Mouse (Mus musculus) thymus, adult 2 months (tissue): ENCODE data around the gene Mcu. TPM values are rescaled to one million over a fixed set of nuclear protein-coding genes. Genes with fewer than 3 reads are reported as not detected.

Experiments
- DNase-seq: peaks from one replicate; pipeline ENCODE4 v3.0.0; 2021
- H3K27ac ChIP-seq: fragments of 200-500 bp; 2 replicates; pipeline ENCODE4 v1.5.1; 2012; ENCODE audit warnings: low read length, control low read depth; ENCODE audit not compliant: control insufficient read depth, insufficient read depth
- H3K27me3 ChIP-seq: fragments of 200-500 bp; 2 replicates; pipeline ENCODE4 v1.6.1; 2012; ENCODE audit warnings: mild to moderate bottlenecking, low read length, moderate library complexity, mixed read lengths; ENCODE audit not compliant: control insufficient read depth, insufficient read depth
- H3K36me3 ChIP-seq: fragments of 200-500 bp; 2 replicates; pipeline ENCODE4 v1.6.1; 2012; ENCODE audit warnings: mild to moderate bottlenecking, low read length, moderate library complexity; ENCODE audit not compliant: control insufficient read depth, insufficient read depth
- H3K4me1 ChIP-seq: fragments of 200-500 bp; replicated peaks from 2 replicates; pipeline ENCODE4 v1.6.1; 2012; ENCODE audit warnings: low read length; ENCODE audit not compliant: control insufficient read depth, insufficient read depth
- H3K4me3 ChIP-seq: fragments of 200-500 bp; 2 replicates; pipeline ENCODE4 v1.5.1; 2012; ENCODE audit warnings: mild to moderate bottlenecking, low read length, control low read depth, moderate library complexity; ENCODE audit not compliant: control insufficient read depth, insufficient read depth
- CTCF ChIP-seq: fragments of 200-500 bp; IDR thresholded peaks from 2 replicates; pipeline ENCODE4 v1.5.1; 2012; ENCODE audit warnings: mild to moderate bottlenecking, control low read depth, low read length, moderate library complexity, borderline replicate concordance; ENCODE audit not compliant: control insufficient read depth, poor library complexity, insufficient read depth; ENCODE audit errors: extremely low read depth
- POLR2A ChIP-seq: fragments of 200-500 bp; IDR thresholded peaks from 2 replicates; pipeline ENCODE4 v1.6.1; 2012; ENCODE audit warnings: mild to moderate bottlenecking, low read length, control low read depth, moderate library complexity; ENCODE audit not compliant: control insufficient read depth, poor library complexity, insufficient read depth; ENCODE audit errors: extremely low read depth
- WGBS: fragments of 180-500 bp; shearing (Covaris S2); methylation state at CpG from one replicate; pipeline ENCODE4 v1.1.7; 2018; 5-methylcytosine and 5-hydroxymethylcytosine counted together
- polyA plus RNA-seq: library from polyadenylated mRNA; depleted of rRNA; stranded (reverse); fragments of >200 nt; gene quantifications from 2 replicates; pipeline ENCODE4 v1.2.3, GENCODE M21; 2012

Gene Mcu
- polyA plus RNA-seq, 1 experiment = 18.2 TPM

GRCm38 (mm10) chr10:59565995-59566410 is 50.5 kb downstream of the Mcu start:
- H3K27ac ChIP-seq = no peak overlapping the region
- no peak overlapping the region for H3K4me3 ChIP-seq
- TF ChIP-seq CTCF = no peak
- TF ChIP-seq POLR2A = no peak
- H3K27me3 ChIP-seq = no peaks in the 10 kb centered on the region
- H3K4me1 ChIP-seq = peaks cover 18% of the 10 kb centered on the region
- 98% methylated on average over 2 of the region's 2 CpGs for WGBS
- DNase-seq = no peak
- no peaks in the 10 kb centered on the region for H3K36me3 ChIP-seq

- H3K4me3 ChIP-seq = no peak overlapping the region
- peaks cover 12% of the 10 kb centered on the region for H3K4me1 ChIP-seq
- WGBS = 89% methylated on average over 5 of the region's 5 CpGs
- H3K27ac ChIP-seq = no peak overlapping the region
- TF ChIP-seq POLR2A (no peak), CTCF (no peak)
- no peaks in the 10 kb centered on the region for H3K36me3 ChIP-seq
- H3K27me3 ChIP-seq = no peaks in the 10 kb centered on the region
- DNase-seq = no peak
Measured at GRCm38 (mm10) chr10:59564551-59564950, 51.9 kb downstream of the Mcu start.

GRCm38 (mm10) chr10:59562511-59562910 is 54.0 kb downstream of the Mcu start:
- no peaks in the 10 kb centered on the region for H3K36me3 ChIP-seq
- H3K4me1 ChIP-seq = peaks cover 11% of the 10 kb centered on the region
- H3K4me3 ChIP-seq = no peak overlapping the region
- peak; percentile 25 for DNase-seq
- H3K27me3 ChIP-seq = no peaks in the 10 kb centered on the region
- 30% methylated on average over 4 of the region's 4 CpGs for WGBS
- H3K27ac ChIP-seq = no peak overlapping the region
- TF ChIP-seq CTCF (no peak), POLR2A (no peak)

- no peak for DNase-seq
- Histone ChIP-seq H3K4me3 (no peak overlapping the region), H3K4me1 (peaks cover 11% of the 10 kb centered on the region), H3K36me3 (no peaks in the 10 kb centered on the region), H3K27me3 (no peaks in the 10 kb centered on the region), H3K27ac (no peak overlapping the region)
- TF ChIP-seq POLR2A (no peak), CTCF (no peak)
- 98% methylated on average over 5 of the region's 5 CpGs for WGBS
Measured at GRCm38 (mm10) chr10:59560126-59560525, 56.4 kb downstream of the Mcu start.

DNA sequence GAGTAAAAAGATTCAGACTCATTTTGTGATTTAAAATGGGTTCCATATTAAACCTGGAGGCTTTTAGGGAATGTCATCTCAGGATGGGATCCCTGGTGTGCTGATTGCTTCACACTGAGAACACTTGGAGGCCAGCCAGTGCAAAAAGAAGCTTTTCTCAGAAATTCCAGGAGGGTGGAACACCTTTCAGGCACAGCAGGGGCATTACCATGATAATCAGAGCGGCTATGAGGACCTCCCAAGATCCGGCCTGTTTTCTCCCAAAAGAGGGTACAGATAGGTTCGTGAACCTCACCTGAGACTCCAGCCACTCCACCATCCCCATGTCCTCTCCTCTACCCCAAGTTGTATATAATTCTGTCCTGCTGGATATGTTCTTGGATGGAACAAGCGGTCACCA is 57.9 kb downstream of the Mcu start:
- 97% methylated on average over 4 of the region's 4 CpGs for WGBS
- no peaks in the 10 kb centered on the region for H3K36me3 ChIP-seq
- no peak for TF ChIP-seq CTCF
- TF ChIP-seq POLR2A = no peak
- DNase-seq = no peak
- H3K4me1 ChIP-seq = peaks cover 11% of the 10 kb centered on the region
- no peak overlapping the region for H3K27ac ChIP-seq
- no peak overlapping the region for H3K4me3 ChIP-seq
- H3K27me3 ChIP-seq = no peaks in the 10 kb centered on the region

DNA sequence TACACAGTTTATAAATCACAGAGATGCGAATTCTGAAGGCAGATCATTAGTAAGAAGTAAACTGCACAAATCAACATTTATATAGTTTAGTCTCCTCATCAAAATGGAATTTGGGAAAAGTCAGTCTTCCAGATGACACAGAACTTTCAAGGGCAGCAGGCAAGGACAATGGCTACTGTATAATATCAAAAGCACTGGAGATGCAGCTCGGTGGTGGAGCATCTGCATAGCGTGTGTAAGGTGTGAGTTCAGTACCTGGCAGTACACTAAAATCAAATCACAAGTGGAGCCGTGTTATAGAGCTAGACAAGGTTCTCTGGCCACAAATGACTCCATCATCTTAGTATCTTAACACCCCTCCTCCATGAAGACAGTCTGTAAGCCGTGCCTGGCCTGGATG is 58.3 kb downstream of the Mcu start:
- Histone ChIP-seq H3K4me3 (no peak overlapping the region), H3K27ac (no peak overlapping the region), H3K27me3 (no peaks in the 10 kb centered on the region), H3K4me1 (peaks cover 10% of the 10 kb centered on the region), H3K36me3 (no peaks in the 10 kb centered on the region)
- WGBS = 97% methylated on average over 5 of the region's 5 CpGs
- TF ChIP-seq CTCF (no peak), POLR2A (no peak)
- no peak for DNase-seq

DNA sequence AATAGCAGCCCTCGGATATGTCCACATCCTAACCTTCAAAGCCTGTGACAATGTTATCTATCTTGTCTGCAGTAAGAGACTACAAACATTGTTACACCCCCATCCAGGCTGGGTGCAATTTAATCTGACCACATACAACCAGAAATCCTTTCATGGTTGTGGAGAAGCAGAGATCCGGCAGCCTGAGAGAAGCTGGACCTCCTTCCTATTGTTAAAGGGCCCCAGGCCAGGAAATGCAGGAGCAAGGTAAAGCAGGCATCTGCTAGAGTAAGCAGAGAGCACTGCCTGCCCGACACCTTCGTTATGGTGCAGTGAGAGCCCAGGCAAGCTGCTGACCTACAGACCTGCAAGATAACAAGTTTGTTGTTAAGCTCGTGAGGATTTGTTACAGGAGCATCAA is 60.0 kb downstream of the Mcu start:
- no peak for TF ChIP-seq POLR2A
- no peaks in the 10 kb centered on the region for H3K27me3 ChIP-seq
- WGBS = 92% methylated on average over 5 of the region's 5 CpGs
- H3K4me3 ChIP-seq = no peak overlapping the region
- H3K27ac ChIP-seq = no peak overlapping the region
- H3K4me1 ChIP-seq = no peaks in the 10 kb centered on the region
- no peak for DNase-seq
- H3K36me3 ChIP-seq = no peaks in the 10 kb centered on the region
